Mouse (Mus musculus) left cerebral cortex, postnatal 4 days (tissue): Measurements from ENCODE around the gene Bud31. TPM values are rescaled to one million over a fixed set of nuclear protein-coding genes. Genes with fewer than 3 reads are reported as not detected.
A peak's percentile ranks its signal among the peaks of the same experiment; 100 is the strongest.
"Not testable (repeated sequence)": the region's sequence is repeated elsewhere in the genome, so short reads cannot be mapped to it uniquely, and the experiment has no call there.

Experiments
- DNase-seq: peaks from one replicate; pipeline ENCODE4 v3.0.0-alpha.2; 2022
- intact Hi-C: fragments of 180-260 bp; cut with DNase I; formaldehyde crosslinking; loops from one replicate; pipeline ENCODE4 v1.15.1; 2025
- total RNA-seq, 2 experiments: library from RNA; stranded (reverse); gene quantifications; 2 replicates each; pipeline ENCODE4 v1.2.3; 2021

Gene Bud31
- 100 to 1,000 TPM; 101 to 104 TPM for total RNA-seq

- intact Hi-C loops = no loop called here
- peak; percentile 94 for DNase-seq
These were observed at the start of gene Bud31, which contains the start of gene Pdap1 for GRCm38 (mm10) chr5:145139571-145140519. Gene Bud31, plus strand, starts transcription at chr5:145140362. Gene Pdap1, minus strand, starts transcription at chr5:145140238.

- intact Hi-C loops = no loop called here
These were observed 44.0 kb upstream of the Bud31 start for GRCm38 (mm10) chr5:145096195-145096594.

GRCm38 (mm10) chr5:145098340-145098821, 41.8 kb upstream of the Bud31 start:
- no peak for DNase-seq
- intact Hi-C loops = no loop called here

More at GRCm38 (mm10) chr5:145096195-145096594, 44.0 kb upstream of the Bud31 start:
- DNase-seq = no peak

GRCm38 (mm10) chr5:145100960-145101359, 39.2 kb upstream of the Bud31 start:
- no peak for DNase-seq
- intact Hi-C loops = no loop called here

GRCm38 (mm10) chr5:145101451-145101850, 38.7 kb upstream of the Bud31 start:
- DNase-seq, intact Hi-C loops: not testable (repeated sequence)

GRCm38 (mm10) chr5:145102706-145103105, 37.5 kb upstream of the Bud31 start:
- no peak for DNase-seq
- intact Hi-C loops = no loop called here

- DNase-seq = no peak
- intact Hi-C loops = no loop called here
These were observed 35.8 kb upstream of the Bud31 start for GRCm38 (mm10) chr5:145104328-145104727.

- no peak for DNase-seq
These were observed 34.4 kb upstream of the Bud31 start for GRCm38 (mm10) chr5:145105694-145106275.

GRCm38 (mm10) chr5:145110401-145110800, 29.8 kb upstream of the Bud31 start:
- intact Hi-C loops = no loop called here
- DNase-seq = no peak

More at GRCm38 (mm10) chr5:145105694-145106275, 34.4 kb upstream of the Bud31 start:
- intact Hi-C loops = no loop called here

- intact Hi-C loops = no loop called here
- no peak for DNase-seq
These were observed 27.6 kb upstream of the Bud31 start for GRCm38 (mm10) chr5:145112566-145112965.

GRCm38 (mm10) chr5:145113416-145113815, 26.7 kb upstream of the Bud31 start:
- no peak for DNase-seq
- intact Hi-C loops = no loop called here

- DNase-seq = peak; percentile 49
- intact Hi-C loops = no loop called here
These were observed 26.0 kb upstream of the Bud31 start, which contains the start of gene Arpc1b for GRCm38 (mm10) chr5:145114071-145114605. Gene Arpc1b, plus strand, starts transcription at chr5:145114215.

GRCm38 (mm10) chr5:145114606-145115473, 25.3 kb upstream of the Bud31 start:
- intact Hi-C loops = no loop called here
- peak; percentile 38 for DNase-seq

- no peak for DNase-seq
- intact Hi-C loops = no loop called here
These were observed 24.4 kb upstream of the Bud31 start for GRCm38 (mm10) chr5:145115736-145116135.

- no peak for DNase-seq
- intact Hi-C loops = no loop called here
These were observed 23.8 kb upstream of the Bud31 start for GRCm38 (mm10) chr5:145116316-145116715.

- intact Hi-C loops = no loop called here
- DNase-seq = peak; percentile 60
These were observed 23.2 kb upstream of the Bud31 start for GRCm38 (mm10) chr5:145116916-145117315.

GRCm38 (mm10) chr5:145118005-145118404, 22.2 kb upstream of the Bud31 start:
- DNase-seq = no peak
- intact Hi-C loops = no loop called here

GRCm38 (mm10) chr5:145118461-145118860, 21.7 kb upstream of the Bud31 start:
- no peak for DNase-seq
- intact Hi-C loops = no loop called here

GRCm38 (mm10) chr5:145119385-145119784, 20.8 kb upstream of the Bud31 start:
- intact Hi-C loops = no loop called here
- no peak for DNase-seq

GRCm38 (mm10) chr5:145120921-145121320, 19.2 kb upstream of the Bud31 start:
- intact Hi-C loops = no loop called here
- no peak for DNase-seq
